Mouse (Mus musculus) testis, adult 2 months (tissue): ENCODE data around the gene Caln1.

ENCODE experiments used
- CTCF ChIP-seq: fragments of 200-500 bp; IDR thresholded peaks from 2 replicates; pipeline ENCODE4 v1.5.1; 2012; ENCODE audit warnings: low read depth, mild to moderate bottlenecking, inconsistent platforms, low read length, moderate library complexity; ENCODE audit not compliant: control insufficient read depth, insufficient read depth, insufficient replicate concordance
- POLR2A ChIP-seq: fragments of 200-500 bp; IDR thresholded peaks from 2 replicates; pipeline ENCODE4 v1.6.1; 2012; ENCODE audit warnings: low read depth, mild to moderate bottlenecking, inconsistent platforms, low read length, moderate library complexity; ENCODE audit not compliant: control insufficient read depth

- no peak for TF ChIP-seq POLR2A
- TF ChIP-seq CTCF: no peak
Observed at GRCm38 (mm10) chr5:130685911-130686658, 316.8 kb downstream of the Caln1 start.
